Mouse (Mus musculus): ENCODE data around the gene Begain. TPM values are rescaled to one million over a fixed set of nuclear protein-coding genes. Genes with fewer than 3 reads are reported as not detected.

Begain gene
- polyA plus RNA-seq, 1 experiment: 1.7 TPM

DNA sequence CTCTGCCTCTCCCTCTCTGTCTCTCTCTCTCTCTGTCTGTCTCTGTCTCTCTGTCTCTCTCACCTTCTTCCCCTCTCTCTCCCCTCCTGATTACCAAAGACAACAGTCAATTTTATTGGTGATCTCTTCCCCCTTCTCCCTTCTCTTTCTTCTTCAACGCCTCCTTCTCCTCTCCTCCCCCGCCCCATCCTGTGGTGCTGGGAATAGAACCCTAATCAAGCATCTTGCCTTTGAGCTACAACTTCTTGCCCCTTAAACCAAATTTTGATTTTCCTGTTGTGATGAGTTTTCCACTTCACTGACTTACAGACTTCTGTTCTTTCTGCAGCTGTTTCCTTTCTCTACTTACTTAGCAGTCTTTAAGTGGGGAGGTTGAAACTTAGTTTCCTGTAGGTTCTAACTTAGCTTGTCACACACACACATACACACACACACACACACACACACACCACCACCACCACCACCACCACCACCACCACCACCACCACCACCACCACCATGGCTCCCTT lies 6.8 kb upstream of the Begain start:
- TF ChIP-seq POLR2A (IDR thresholded peaks at IDR 0.05; ENCODE audit: low read depth, low read length) (no peak), CTCF (IDR thresholded peaks at IDR 0.05; ENCODE audit: extremely low read depth, insufficient read length, insufficient replicate concordance, low read depth, low read length) (no peak)
- H3K4me3 ChIP-seq (ENCODE audit: low read depth, low read length): no peak overlapping the region
- H3K36me3 ChIP-seq (ENCODE audit: control insufficient read depth, insufficient read depth, low read length): no peaks in the 10 kb centered on the region
- H3K27me3 ChIP-seq (ENCODE audit: control insufficient read depth, insufficient read depth, low read length): no peaks in the 10 kb centered on the region
- H3K27ac ChIP-seq (ENCODE audit: insufficient read depth, low read depth, low read length): 0 out of 2 replicates have a peak overlapping the region, but pooled peaks have one; percentile 15
- H3K4me1 ChIP-seq (ENCODE audit: control insufficient read depth, insufficient read depth, insufficient read length, low read length): no peaks in the 10 kb centered on the region; the same call in 1 of the 2 replicates
- WGBS: 69% methylated on average over 2 of the region's 2 CpGs

DNA sequence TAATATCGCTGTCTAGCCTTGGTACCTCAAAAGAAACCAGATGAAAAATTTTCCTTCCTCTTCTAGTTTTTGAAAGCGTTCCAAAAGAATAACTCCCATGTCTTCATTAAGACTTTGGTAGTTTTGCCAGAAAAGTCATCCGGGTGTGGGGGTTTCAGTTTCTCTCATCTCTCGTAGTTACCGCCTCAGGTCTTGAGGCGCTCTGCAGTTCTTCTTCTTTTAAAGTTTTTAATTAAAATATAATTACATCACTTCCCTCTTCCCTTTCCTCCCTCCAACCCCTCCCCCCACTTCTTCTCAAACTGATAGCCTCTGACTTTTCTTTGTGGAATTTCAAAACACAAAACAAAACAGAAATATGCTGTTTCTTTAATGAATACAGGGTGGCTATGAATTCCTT lies 6.1 kb upstream of the Begain start:
- Histone ChIP-seq H3K36me3 (ENCODE audit: control insufficient read depth, insufficient read depth, low read length) (no peaks in the 10 kb centered on the region), H3K27me3 (ENCODE audit: control insufficient read depth, insufficient read depth, low read length) (no peaks in the 10 kb centered on the region), H3K27ac (ENCODE audit: insufficient read depth, low read depth, low read length) (no peak overlapping the region), H3K4me1 (ENCODE audit: control insufficient read depth, insufficient read depth, insufficient read length, low read length) (no peaks in the 10 kb centered on the region; the same call in 1 of the 2 replicates), H3K4me3 (ENCODE audit: low read depth, low read length) (no peak overlapping the region)
- WGBS: 71% methylated on average over 6 of the region's 6 CpGs
- TF ChIP-seq POLR2A (IDR thresholded peaks at IDR 0.05; ENCODE audit: low read depth, low read length): no peak

DNA sequence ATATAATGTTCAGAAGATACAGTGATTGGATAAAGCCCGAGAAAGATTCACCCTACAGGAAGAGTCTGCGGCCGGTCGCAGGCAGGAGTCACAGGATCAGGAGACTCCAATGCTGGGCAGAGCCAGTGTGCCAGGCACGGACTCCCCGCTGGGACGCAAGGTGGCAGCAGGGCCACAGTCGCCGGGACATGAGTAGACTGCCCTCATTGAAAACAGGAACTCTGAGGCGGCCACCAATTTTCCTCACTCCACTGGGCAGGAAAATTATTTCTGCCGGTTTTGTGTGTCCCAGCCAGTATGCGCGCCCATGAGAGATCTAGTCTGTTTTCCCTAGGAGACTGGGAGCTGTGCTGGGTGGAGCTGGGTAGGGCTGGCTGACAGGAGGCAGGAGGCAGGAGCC lies 3.2 kb upstream of the Begain start:
- no peaks in the 10 kb centered on the region; the same call in 1 of the 2 replicates for H3K27me3 ChIP-seq (ENCODE audit: control insufficient read depth, insufficient read depth, low read length)
- H3K4me1 ChIP-seq (ENCODE audit: control insufficient read depth, insufficient read depth, insufficient read length, low read length): no peaks in the 10 kb centered on the region; the same call in 1 of the 2 replicates
- no peaks in the 10 kb centered on the region for H3K36me3 ChIP-seq (ENCODE audit: control insufficient read depth, insufficient read depth, low read length)
- no peak overlapping the region for H3K4me3 ChIP-seq (ENCODE audit: low read depth, low read length)
- H3K27ac ChIP-seq (ENCODE audit: insufficient read depth, low read depth, low read length): no peak overlapping the region
- 83% methylated on average over 13 of the region's 13 CpGs for WGBS
- TF ChIP-seq POLR2A (IDR thresholded peaks at IDR 0.05; ENCODE audit: low read depth, low read length) (no peak), CTCF (IDR thresholded peaks at IDR 0.05; ENCODE audit: extremely low read depth, insufficient read length, insufficient replicate concordance, low read depth, low read length) (no peak)

DNA sequence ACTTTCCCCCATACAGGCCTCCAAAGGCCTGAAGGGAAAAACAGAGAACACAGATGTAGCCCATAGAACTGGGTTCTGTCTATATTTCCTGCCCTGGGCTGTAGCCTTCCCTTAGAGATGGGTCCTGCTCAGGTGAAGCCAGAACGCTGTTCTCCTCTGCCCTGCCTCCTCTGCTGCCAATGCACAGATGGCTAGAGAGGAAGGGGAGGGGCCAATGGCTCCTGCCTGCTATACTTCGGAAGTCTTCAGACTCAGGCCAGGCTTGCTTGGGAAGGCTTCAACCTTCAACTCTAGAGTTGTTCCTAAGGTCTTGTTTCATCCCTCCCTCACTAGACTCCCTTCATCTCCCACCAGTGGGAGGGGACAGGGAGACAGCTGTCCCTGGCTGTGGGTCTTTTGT lies 1.7 kb upstream of the Begain start:
- H3K4me3 ChIP-seq (ENCODE audit: low read depth, low read length): no peak overlapping the region
- H3K36me3 ChIP-seq (ENCODE audit: control insufficient read depth, insufficient read depth, low read length): no peaks in the 10 kb centered on the region
- WGBS: 40% methylated on average over 2 of the region's 2 CpGs
- no peaks in the 10 kb centered on the region; the same call in 1 of the 2 replicates for H3K27me3 ChIP-seq (ENCODE audit: control insufficient read depth, insufficient read depth, low read length)
- no peak overlapping the region for H3K27ac ChIP-seq (ENCODE audit: insufficient read depth, low read depth, low read length)
- H3K4me1 ChIP-seq (ENCODE audit: control insufficient read depth, insufficient read depth, insufficient read length, low read length): no peaks in the 10 kb centered on the region; the same call in 1 of the 2 replicates
- TF ChIP-seq POLR2A (IDR thresholded peaks at IDR 0.05; ENCODE audit: low read depth, low read length) (no peak), CTCF (IDR thresholded peaks at IDR 0.05; ENCODE audit: extremely low read depth, insufficient read length, insufficient replicate concordance, low read depth, low read length) (no peak)

DNA sequence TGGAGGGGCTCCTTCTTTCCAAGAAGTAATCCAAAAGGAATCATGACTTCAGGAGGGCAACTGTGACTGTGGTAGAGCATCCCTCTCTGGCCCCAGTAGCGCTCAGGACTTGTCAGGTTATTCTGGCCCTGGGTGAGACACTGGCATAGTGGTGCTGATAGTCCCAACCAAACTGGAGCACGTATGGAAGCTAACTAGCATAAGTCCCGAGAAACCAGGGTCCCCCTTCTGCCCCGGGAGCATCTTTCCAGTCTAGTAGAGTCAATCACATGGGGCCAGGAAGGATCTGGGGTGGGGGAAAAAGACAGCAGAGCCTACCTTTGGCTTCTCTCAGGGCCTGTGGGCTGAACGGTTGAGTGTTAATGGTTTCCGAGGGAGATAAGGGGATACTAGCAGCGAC lies 721 bp upstream of the Begain start:
- Histone ChIP-seq H3K4me3 (ENCODE audit: low read depth, low read length) (no peak overlapping the region), H3K27me3 (ENCODE audit: control insufficient read depth, insufficient read depth, low read length) (no peaks in the 10 kb centered on the region; the same call in 1 of the 2 replicates), H3K27ac (ENCODE audit: insufficient read depth, low read depth, low read length) (no peak overlapping the region), H3K4me1 (ENCODE audit: control insufficient read depth, insufficient read depth, insufficient read length, low read length) (no peaks in the 10 kb centered on the region; the same call in 1 of the 2 replicates), H3K36me3 (ENCODE audit: control insufficient read depth, insufficient read depth, low read length) (no peaks in the 10 kb centered on the region)
- TF ChIP-seq POLR2A (IDR thresholded peaks at IDR 0.05; ENCODE audit: low read depth, low read length) (no peak), CTCF (IDR thresholded peaks at IDR 0.05; ENCODE audit: extremely low read depth, insufficient read length, insufficient replicate concordance, low read depth, low read length) (no peak)
- 35% methylated on average over 7 of the region's 7 CpGs for WGBS

DNA sequence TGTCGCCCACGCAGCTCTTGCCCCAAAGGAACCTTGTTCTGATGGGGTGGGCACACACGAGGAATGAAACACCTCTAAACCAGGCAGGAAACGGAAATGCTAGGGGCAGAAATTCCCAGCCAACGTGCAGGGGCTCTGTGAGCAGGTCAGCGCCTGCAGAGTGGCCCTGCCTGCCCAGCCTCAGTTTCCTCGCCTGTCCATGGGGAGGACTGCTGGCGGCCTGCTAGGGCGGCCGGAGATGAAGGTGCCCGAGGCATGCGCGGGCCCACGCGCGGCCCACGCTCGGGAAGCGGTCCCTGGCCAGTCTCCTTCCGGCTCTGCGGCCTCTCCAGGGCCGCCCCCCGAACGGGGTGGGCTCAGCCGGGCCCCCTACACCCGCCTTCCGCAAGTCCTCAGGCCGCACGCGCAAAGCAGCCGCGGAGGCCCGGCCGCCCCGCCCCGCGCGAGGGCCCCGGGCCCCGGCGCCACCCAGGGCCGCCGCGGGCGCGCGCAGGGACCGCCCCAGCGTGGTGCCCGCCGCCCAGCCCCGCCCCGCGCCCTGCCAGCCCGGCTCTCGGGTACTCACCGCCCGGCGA lies 369 bp downstream of the Begain start:
- Histone ChIP-seq H3K4me3 (ENCODE audit: low read depth, low read length) (peak overlapping the region; percentile 48), H3K27me3 (ENCODE audit: control insufficient read depth, insufficient read depth, low read length) (no peaks in the 10 kb centered on the region; the same call in 1 of the 2 replicates), H3K36me3 (ENCODE audit: control insufficient read depth, insufficient read depth, low read length) (no peaks in the 10 kb centered on the region), H3K27ac (ENCODE audit: insufficient read depth, low read depth, low read length) (no peak overlapping the region), H3K4me1 (ENCODE audit: control insufficient read depth, insufficient read depth, insufficient read length, low read length) (no peaks in the 10 kb centered on the region; the same call in 1 of the 2 replicates)
- TF ChIP-seq CTCF (IDR thresholded peaks at IDR 0.05; ENCODE audit: extremely low read depth, insufficient read length, insufficient replicate concordance, low read depth, low read length) (no peak), POLR2A (IDR thresholded peaks at IDR 0.05; ENCODE audit: low read depth, low read length) (no peak)
- 3% methylated on average over 57 of the region's 59 CpGs for WGBS

DNA sequence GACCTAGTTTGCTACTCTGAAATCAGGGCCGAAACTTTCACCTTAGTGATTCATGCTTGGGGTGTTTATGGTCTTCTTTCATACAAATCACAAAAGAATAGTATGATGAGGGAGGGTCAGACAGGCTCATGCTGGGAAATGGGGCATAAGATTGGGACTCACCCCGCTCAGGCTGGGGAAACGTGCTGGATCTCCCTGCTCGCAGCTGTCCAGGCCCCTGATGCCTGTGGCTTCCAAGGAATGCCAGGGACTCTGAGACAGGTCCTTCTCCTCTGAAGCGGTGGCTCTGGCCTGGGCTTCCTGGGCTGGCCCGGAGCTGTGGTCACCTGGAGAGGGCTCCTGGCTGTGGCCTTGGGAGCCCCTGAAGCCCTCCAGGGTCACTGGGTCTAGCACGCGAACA lies 9.4 kb downstream of the Begain start:
- Histone ChIP-seq H3K27me3 (ENCODE audit: control insufficient read depth, insufficient read depth, low read length) (peaks cover 8% of the 10 kb centered on the region), H3K27ac (ENCODE audit: insufficient read depth, low read depth, low read length) (no peak overlapping the region), H3K4me1 (ENCODE audit: control insufficient read depth, insufficient read depth, insufficient read length, low read length) (no peaks in the 10 kb centered on the region), H3K4me3 (ENCODE audit: low read depth, low read length) (no peak overlapping the region), H3K36me3 (ENCODE audit: control insufficient read depth, insufficient read depth, low read length) (no peaks in the 10 kb centered on the region)
- 81% methylated on average over 8 of the region's 8 CpGs for WGBS
- TF ChIP-seq POLR2A (IDR thresholded peaks at IDR 0.05; ENCODE audit: low read depth, low read length) (no peak), CTCF (IDR thresholded peaks at IDR 0.05; ENCODE audit: extremely low read depth, insufficient read length, insufficient replicate concordance, low read depth, low read length) (no peak)

Data from small intestine, adult 2 months (tissue).